ENCODE assay signal across 11 mouse cellular contexts in genomic region chr2:78655156-78655855, GRCm38 (mm10).
DNase-seq lines count a peak whose midpoint lies in the region; ATAC-seq lines count a peak whose summit lies in the region.
"Had no signal": no experiment of that assay in that cellular context is flagged by ENCODE, and none has a peak within 500 bp of the region (broad histone marks: within the 10 kb centered on the region; RNA-seq: fewer than 3 reads in every experiment).

No protein-coding gene starts in this region.

- intact Hi-C loops in left cerebral cortex, postnatal 36 days (cut with DNase I) = no loop called here

- 35% methylated on average over 7 of the region's 7 CpGs for WGBS in forebrain, embryonic 16.5 days

- no peak overlapping the region for H3K9ac ChIP-seq in forebrain, embryonic 16.5 days (replicated peaks; ENCODE audit: low read depth, low read length)
- H3K9ac ChIP-seq: limb, embryonic 15.5 days; stomach, embryonic 15.5 days had no signal

- no peak overlapping the region for H3K4me2 ChIP-seq in forebrain, embryonic 16.5 days (ENCODE audit: low read length)
- H3K4me2 ChIP-seq: limb, embryonic 15.5 days; stomach, embryonic 15.5 days had no signal

- H3K9me3 ChIP-seq in forebrain, embryonic 16.5 days (ENCODE audit: control insufficient read depth, low read length) = no peaks in the 10 kb centered on the region
- H3K9me3 ChIP-seq: limb, embryonic 15.5 days; stomach, embryonic 15.5 days had no signal

- peak; percentile 87 for ATAC-seq in cerebellum, adult (ENCODE audit: insufficient number of reproducible peaks, low FRiP score, low TSS enrichment)
- ATAC-seq in forebrain, embryonic 16.5 days = peak; percentile 84
- ATAC-seq in inflammation-experienced regulatory T-cells, adult 6 months = no peak

- no peak overlapping the region for H3K4me3 ChIP-seq in forebrain, embryonic 16.5 days (replicated peaks; ENCODE audit: low read length)
- H3K4me3 ChIP-seq: limb, embryonic 15.5 days; stomach, embryonic 15.5 days had no signal

- no peaks in the 10 kb centered on the region for H3K36me3 ChIP-seq in forebrain, embryonic 16.5 days (ENCODE audit: control insufficient read depth, insufficient read depth)
- H3K36me3 ChIP-seq: limb, embryonic 15.5 days; stomach, embryonic 15.5 days had no signal

- H3K4me1 ChIP-seq in forebrain, embryonic 16.5 days (replicated peaks; ENCODE audit: control insufficient read depth, insufficient read depth, low read length) = peaks cover 6% of the 10 kb centered on the region; the same call in 1 of the 2 replicates
- H3K4me1 ChIP-seq: limb, embryonic 15.5 days; stomach, embryonic 15.5 days had no signal

- DNase-seq in cerebellum, postnatal 4 days (ENCODE audit: low spot score in 2 of 2) = no peak
- peak; percentile 21 for DNase-seq in adrenal gland, postnatal 25 days
- peak; percentile 24 to 26 for DNase-seq in left cerebral cortex, postnatal 36 days (ENCODE audit: low spot score in 2 of 2)
- DNase-seq in thymus, postnatal 0 days (ENCODE audit: low spot score) = no peak
- DNase-seq in urinary bladder, postnatal 4 days (ENCODE audit: low spot score in 2 of 2) = no peak
- DNase-seq: heart, postnatal 4 days had no signal

- H3K27me3 ChIP-seq in forebrain, embryonic 16.5 days (replicated peaks; ENCODE audit: control insufficient read depth, insufficient read depth, low read length) = no peaks in the 10 kb centered on the region; the same call in 1 of the 2 replicates
- H3K27me3 ChIP-seq: limb, embryonic 15.5 days; stomach, embryonic 15.5 days had no signal

- no peak overlapping the region for H3K27ac ChIP-seq in forebrain, embryonic 16.5 days (ENCODE audit: low read length)
- H3K27ac ChIP-seq: limb, embryonic 15.5 days; stomach, embryonic 15.5 days had no signal

Comparison
In these comparisons a context has a peak if more than half of its experiments do, and no peak if none do; other contexts are left out.
1. DNase-seq: peak in adrenal gland, postnatal 25 days (single experiment) and left cerebral cortex, postnatal 36 days (2 of 2); none in cerebellum, postnatal 4 days (0 of 2), thymus, postnatal 0 days (single experiment) and urinary bladder, postnatal 4 days (0 of 2).